Mouse (Mus musculus) layer of hippocampus, postnatal 25 days (tissue): ENCODE measurements at regions not wholly inside any gene's neighbourhood (a gene's known extent, or its start where the extent isn't known, plus 50 kb on each side); places are given as distances from the start of the nearest gene placed in this dataset.

Experiments
- DNase-seq, 2 experiments: peaks; one replicate each; pipeline ENCODE4 v3.0.0; 2022; ENCODE audit warnings: mixed read lengths in 2 of 2, low spot score in 1 of 2; ENCODE audit errors: extremely low spot score in 1 of 2

DNA sequence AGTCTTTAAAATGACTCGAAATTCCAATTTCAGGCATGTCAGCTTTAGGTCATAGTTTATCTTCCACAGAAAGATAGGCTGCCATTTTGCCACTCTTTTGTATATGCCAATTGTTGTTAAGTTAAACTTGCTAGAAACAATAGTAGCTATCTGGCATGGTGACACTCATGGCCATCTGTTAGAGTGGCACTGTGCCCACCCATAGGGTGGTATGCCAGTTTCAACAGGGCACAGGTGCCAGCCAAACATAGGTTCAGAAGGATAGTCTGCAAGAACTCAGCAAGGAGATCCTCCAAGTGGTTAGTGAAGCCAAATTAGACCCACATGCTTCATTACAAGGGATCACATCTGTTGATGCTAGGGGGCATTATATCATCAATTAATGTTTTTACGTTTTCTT is 135.8 kb upstream of the Gm6812 start:
- peak in 1 of 2 experiments; percentile 6 for DNase-seq

DNA sequence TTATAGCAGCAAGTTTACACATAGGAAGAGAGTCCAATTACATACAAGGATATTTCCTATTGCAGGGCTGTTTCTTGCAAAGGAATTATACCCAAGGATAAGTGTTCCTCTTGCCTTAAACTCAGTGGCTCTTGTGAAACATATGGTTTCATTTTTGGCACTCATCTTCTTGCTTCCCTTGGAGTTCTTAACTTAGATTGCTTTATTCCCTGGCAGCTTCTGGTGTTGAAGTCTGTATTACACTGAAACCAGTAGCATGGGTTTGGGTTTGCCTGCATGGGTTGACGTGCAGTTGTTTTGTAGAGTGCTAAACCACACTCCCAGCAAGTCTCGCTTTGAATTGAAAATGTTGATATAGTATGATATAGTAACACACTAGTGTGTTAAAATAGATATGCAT is 116.3 kb upstream of the Gm6812 start:
- no peak for DNase-seq

GRCm38 (mm10) chrX:69007986-69008385 is 115.1 kb upstream of the Gm6812 start:
- no peak for DNase-seq
